ENCODE assay signal across 30 mouse cellular contexts in the genomic region with DNA sequence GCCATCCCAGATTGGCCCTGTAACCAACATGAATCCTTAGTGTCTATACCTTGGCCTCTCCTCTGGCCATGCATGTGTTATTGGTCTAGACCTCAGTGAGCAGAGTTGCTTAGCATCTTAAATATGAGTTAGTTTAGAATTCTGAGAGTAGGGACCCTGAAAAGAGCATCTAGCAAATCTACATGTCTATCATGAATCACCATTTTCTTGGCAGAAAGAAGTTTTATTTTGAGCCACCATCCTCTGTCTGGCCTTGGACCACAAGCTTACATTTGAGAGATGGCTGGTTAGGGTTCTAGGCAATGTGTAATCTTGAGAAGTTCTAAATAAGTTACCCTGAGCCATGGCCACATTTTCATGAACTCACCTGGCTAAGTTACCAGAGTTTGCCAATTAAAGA.
"Had no signal": no experiment of that assay in that cellular context is flagged by ENCODE, and none has a peak within 500 bp of the region (broad histone marks: within the 10 kb centered on the region; RNA-seq: fewer than 3 reads in every experiment).

No protein-coding gene starts in this region.

- H3K9ac ChIP-seq: limb, embryonic 12.5 days; limb, embryonic 13.5 days; limb, embryonic 15.5 days; liver, embryonic 12.5 days; liver, embryonic 13.5 days; liver, embryonic 14.5 days; liver, embryonic 15.5 days; liver, postnatal 0 days; lung, embryonic 14.5 days; lung, embryonic 15.5 days; midbrain, embryonic 12.5 days; midbrain, embryonic 13.5 days; midbrain, embryonic 15.5 days had no signal

- H3K36me3 ChIP-seq: limb, embryonic 10.5 days; limb, embryonic 12.5 days; limb, embryonic 13.5 days; limb, embryonic 15.5 days; liver, embryonic 12.5 days; liver, embryonic 13.5 days; liver, embryonic 15.5 days; lung, embryonic 15.5 days; midbrain, embryonic 10.5 days; midbrain, embryonic 12.5 days; midbrain, embryonic 13.5 days; midbrain, embryonic 15.5 days had no signal

- H3K4me1 ChIP-seq: limb, embryonic 12.5 days; limb, embryonic 13.5 days; limb, embryonic 15.5 days; liver, embryonic 12.5 days; liver, embryonic 13.5 days; liver, embryonic 15.5 days; lung, embryonic 15.5 days; midbrain, embryonic 12.5 days; midbrain, embryonic 15.5 days had no signal

- ATAC-seq: liver, embryonic 12.5 days; liver, postnatal 0 days; midbrain, embryonic 13.5 days; midbrain, embryonic 15.5 days; midbrain, embryonic 16.5 days had no signal

- H3K4me2 ChIP-seq: limb, embryonic 12.5 days; limb, embryonic 13.5 days; limb, embryonic 15.5 days; liver, embryonic 11.5 days; liver, embryonic 12.5 days; liver, embryonic 13.5 days; liver, embryonic 15.5 days; lung, embryonic 14.5 days; lung, embryonic 15.5 days; midbrain, embryonic 11.5 days; midbrain, embryonic 12.5 days; midbrain, embryonic 13.5 days; midbrain, embryonic 15.5 days had no signal

- H3K27me3 ChIP-seq: limb, embryonic 12.5 days; limb, embryonic 13.5 days; limb, embryonic 15.5 days; lung, embryonic 15.5 days; midbrain, embryonic 12.5 days; midbrain, embryonic 13.5 days; midbrain, embryonic 15.5 days had no signal

- H3K4me3 ChIP-seq: limb, embryonic 10.5 days; limb, embryonic 12.5 days; limb, embryonic 13.5 days; limb, embryonic 15.5 days; liver, embryonic 12.5 days; liver, embryonic 13.5 days; liver, embryonic 15.5 days; lung, embryonic 15.5 days; megakaryocyte, embryonic 14.5 days; midbrain, embryonic 10.5 days; midbrain, embryonic 12.5 days; midbrain, embryonic 13.5 days; midbrain, embryonic 15.5 days; myocyte had no signal

- H3K9me3 ChIP-seq: limb, embryonic 10.5 days; limb, embryonic 12.5 days; limb, embryonic 13.5 days; limb, embryonic 15.5 days; liver, embryonic 12.5 days; liver, embryonic 13.5 days; liver, embryonic 15.5 days; lung, embryonic 15.5 days; megakaryocyte, embryonic 14.5 days; midbrain, embryonic 10.5 days; midbrain, embryonic 12.5 days; midbrain, embryonic 13.5 days; midbrain, embryonic 15.5 days had no signal

- H3K27ac ChIP-seq: limb, embryonic 10.5 days; limb, embryonic 12.5 days; limb, embryonic 13.5 days; limb, embryonic 15.5 days; liver, embryonic 12.5 days; liver, embryonic 13.5 days; liver, embryonic 14.5 days; liver, embryonic 15.5 days; lung, embryonic 15.5 days; macrophage; midbrain, embryonic 10.5 days; midbrain, embryonic 12.5 days; midbrain, embryonic 13.5 days; midbrain, embryonic 15.5 days had no signal

- DNase-seq: left cerebral cortex, postnatal 4 days; liver; liver, embryonic 13.5 days; liver, postnatal 0 days; lung, adult 18-20 months; lung, adult 2 months; lung, embryonic 14.5 days; lung, postnatal 10 days; lung, postnatal 14 days; lung, postnatal 36 days; lung, postnatal 4 days; midbrain, embryonic 14.5 days had no signal
